Mouse (Mus musculus) cerebellum, adult 11-12 months (tissue): ENCODE measurements around the gene Topbp1.

Experiments used
- DNase-seq: peaks from one replicate; pipeline ENCODE4 v3.0.0; 2022

Topbp1 gene

DNA sequence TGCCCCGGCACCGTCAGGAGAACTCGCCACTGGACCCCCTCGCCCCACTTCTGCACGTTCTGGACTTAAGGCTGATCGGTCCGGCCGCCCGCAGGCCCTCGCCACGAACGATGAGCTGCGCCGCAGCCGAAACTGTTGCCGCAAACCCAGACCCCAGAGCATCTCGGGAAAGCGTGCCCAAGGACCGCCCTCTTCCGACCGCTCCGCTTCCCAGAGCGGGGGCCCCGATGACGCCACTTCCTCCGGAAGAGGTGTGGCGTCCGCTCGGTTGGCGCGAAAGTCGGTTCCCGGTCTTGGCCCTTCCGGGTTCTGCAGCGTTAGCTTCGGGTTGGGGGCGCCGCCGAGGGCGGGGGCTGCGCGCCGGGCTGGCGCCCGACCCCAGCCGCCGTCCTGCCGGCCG, at the start of gene Topbp1, which contains the start of gene 1300017J02Rik:
Gene Topbp1, plus strand, starts transcription at position 289 of the 400 bp plus-strand sequence.
Gene 1300017J02Rik, minus strand, starts transcription at position 156 of the 400 bp plus-strand sequence.
- peak; percentile 90 for DNase-seq

DNA sequence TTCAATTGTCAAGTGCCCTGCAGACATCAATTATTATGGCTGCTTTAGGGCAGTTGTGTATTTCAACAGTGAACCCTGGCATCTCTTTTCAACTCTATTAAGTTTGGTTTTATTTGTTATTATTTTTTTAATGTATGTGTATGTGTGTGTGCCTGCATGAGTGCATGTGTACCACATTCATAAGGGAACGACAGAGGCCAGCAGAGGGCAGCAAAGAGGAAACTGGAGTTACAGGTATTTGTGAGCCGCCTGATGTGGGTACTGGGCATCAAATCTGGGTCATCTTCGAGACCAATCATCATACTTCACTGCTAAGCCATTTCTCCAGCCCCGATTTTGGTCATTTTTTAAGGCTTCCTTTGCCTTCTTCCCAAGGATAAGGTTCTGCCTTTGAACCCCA, 39.2 kb upstream of the Topbp1 start:
- DNase-seq = no peak

DNA sequence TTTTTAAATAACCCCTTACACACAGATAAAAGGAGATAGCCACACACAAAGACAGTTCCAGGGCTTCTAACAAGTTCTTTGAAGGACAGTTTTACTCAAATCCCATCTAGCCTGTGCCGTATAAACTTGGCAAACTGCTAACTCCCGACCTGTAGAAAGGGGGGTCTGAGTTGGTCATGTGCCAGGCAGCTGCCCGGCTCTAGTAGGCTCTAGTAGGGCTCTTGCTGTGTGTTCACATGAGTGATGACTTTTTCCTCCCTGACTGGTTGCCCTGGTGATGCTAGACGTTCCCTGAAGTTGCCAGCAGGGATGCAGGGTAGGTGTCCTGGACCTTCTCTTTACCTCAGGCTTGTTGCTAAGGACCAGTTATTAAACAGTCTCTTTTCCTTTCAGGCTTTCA, 33.9 kb upstream of the Topbp1 start:
- DNase-seq = no peak

DNA sequence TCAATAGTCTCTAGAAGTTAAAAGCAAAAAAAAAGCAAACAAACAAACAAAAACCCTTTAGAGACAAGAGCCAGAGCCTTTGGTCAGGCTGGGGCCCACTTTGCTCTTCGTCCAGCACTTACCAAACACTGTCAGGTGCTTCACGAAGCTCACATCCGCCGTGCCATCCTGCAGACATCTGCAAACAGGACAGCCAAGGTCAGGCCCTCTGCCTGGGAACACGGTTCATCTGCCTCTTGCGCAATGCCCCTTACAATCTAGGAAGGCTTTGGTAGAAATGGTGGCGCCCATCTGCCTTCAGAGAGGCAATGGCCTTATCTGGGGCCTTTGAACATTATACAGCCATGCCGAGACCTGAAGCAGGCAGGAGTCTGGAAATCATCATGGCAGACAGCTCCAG, 30.2 kb upstream of the Topbp1 start:
- DNase-seq = no peak

DNA sequence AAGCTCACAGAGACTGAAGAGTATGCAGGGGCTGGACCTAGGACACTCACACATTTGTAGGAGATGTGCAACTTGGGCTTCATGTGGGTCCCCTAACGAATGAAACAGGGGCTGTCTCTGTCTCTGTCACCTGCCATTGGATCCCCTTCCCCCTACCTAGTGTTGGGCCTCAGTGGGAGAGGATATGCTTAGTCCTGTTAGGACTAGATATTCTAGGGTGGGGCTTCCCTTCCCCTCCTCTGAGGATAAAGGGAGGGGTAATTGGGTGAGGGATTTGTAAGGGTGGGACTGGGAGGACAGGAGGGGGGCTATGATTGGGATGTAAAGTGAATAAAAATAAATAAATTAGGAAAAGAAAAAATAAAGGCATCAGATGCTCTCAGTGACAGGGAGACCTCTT, 29.3 kb upstream of the Topbp1 start:
- DNase-seq = no peak

DNA sequence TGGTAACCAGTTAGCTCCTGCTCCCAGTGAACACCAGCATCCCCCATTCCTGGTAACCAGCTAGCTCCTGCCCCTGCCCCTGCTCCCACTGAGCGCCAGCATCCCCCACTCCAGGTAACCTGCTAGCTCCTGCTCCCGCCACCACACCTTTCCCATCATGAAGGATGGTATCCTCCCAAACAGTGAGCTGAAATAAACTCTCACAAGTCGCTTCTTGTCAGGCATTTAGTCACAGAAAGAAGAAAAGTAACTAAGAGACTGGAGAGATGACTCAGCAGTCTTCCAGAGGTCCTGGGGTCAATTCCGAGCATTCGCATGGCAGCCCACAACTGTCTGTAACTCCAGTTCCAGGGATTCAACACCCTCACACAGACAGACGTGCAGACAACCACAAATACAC, 28.1 kb upstream of the Topbp1 start:
- DNase-seq = no peak

DNA sequence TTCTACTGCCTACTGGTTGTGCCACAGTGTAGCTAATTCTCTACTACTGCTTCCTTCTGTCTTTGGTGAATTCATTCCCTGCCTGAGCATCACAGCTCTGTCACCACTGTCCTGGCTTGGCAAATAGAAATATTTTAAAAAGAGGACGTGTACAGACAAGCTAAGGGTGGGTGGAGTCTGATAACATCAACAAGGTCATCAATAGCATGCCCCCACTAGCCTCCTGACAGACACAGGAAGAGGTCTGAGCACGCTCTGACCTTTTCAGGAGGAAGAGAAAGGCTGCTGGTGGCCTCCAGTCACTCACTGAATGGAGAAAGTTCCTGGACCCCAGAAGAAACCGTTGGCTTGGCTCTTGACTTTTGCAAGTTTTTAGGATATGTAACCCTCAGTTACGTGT, 18.6 kb upstream of the Topbp1 start:
- DNase-seq = no peak

DNA sequence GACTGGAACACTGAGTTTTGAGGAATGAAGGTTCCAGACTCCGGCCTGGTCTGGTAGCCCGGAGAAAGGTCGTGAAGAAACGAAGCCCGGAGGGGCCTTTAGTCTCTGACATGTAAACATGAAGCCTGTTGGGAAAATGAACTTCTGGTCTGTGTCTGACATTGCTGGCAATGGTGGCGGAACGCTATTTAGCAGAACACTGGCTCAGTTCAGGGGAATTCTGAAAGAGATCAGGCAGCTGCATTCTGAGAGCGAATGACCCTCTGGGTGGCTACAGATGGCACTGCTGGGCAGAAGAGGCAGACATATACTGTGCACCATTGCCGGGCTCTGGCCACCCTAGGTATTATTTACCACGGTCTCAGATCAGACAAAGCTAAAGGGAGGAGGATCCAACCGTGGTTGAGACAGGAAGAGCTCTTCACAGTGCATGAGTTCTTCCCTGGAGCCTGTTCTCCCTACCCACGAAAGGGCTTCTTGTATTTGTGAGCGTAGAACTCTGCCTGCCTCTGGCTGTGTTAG, 18.1 kb upstream of the Topbp1 start:
- no peak for DNase-seq

DNA sequence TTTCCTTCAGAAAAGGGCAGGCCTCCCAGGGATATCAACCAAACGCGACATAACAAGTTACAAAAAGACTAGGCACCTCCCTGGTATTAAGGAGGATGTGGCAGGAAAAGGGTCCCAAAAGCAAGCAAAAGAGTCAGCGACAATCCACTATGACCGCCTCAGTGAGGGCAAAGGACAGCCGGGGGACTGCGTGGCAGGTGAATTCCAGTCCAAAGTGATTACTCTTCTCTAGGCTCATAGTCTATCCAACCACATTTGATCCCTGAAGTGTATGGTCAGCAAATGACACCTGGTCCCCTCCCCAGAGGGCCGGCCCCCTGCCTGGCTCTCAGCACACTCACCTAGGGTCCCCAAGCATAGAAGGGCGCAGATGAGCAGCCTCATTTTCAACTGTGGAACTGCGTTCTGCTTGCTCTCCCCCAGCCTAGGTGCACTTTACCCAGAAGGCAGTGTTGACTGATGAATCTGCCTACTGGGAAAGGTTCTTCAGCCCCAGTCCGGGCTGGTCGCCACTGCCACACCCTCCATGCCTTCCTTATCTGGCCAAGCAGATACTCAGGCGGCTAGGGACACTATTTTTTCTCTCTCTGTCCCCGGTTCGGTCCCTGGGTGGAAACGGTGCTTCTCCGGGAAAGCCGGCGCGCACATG, 17.1 kb upstream of the Topbp1 start:
- no peak for DNase-seq

DNA sequence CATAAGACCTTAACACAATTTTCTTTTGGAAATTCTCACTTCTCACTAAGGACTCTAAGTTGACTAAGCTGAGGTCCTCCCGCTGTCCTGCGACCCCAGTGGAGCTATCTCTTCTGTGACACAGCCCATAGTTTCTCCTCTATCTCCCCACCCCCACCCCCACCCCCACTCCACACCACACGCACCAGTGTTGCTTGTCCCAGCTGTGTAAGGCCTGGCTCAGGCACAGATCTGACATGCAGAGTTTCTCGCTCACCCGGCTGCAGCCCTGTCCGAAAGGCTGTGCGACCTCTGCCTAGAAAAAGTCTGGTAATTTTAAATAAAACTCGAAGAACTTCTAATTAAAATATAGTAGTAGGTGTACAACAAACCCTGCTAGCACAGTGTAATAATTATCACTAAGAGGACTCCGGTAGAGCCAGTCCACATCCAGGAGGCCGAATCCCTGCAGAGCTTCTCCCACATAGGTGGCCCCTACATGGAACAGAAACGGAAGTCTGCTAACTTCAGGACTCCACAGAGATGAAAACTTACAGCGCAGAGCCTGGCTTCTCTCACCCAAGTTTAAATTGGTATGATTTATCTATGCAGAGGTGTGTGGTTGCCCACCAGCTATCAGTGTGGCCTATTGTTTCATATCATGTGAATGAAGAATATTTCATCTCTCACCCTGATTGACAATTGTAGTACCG, 16.4 kb upstream of the Topbp1 start:
- no peak for DNase-seq

DNA sequence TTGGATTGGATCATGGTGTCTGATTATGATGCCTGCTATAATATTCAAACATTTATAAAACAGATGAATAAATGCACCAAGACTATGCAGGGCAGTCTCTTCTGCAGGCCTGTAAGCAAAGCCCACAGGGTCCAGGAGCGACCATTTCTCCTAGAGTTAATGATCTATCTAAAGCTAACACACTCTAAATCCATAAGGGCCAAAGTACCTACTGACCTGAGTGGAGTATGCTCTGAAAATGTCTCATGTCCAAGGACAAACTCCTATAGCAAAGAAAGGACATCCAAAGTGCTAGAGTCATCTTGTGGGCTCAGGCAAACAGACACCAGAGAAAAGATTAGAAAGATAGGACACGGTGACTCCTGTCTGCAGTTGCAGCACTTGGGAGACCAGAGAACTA, 10.5 kb upstream of the Topbp1 start:
- DNase-seq = no peak

DNA sequence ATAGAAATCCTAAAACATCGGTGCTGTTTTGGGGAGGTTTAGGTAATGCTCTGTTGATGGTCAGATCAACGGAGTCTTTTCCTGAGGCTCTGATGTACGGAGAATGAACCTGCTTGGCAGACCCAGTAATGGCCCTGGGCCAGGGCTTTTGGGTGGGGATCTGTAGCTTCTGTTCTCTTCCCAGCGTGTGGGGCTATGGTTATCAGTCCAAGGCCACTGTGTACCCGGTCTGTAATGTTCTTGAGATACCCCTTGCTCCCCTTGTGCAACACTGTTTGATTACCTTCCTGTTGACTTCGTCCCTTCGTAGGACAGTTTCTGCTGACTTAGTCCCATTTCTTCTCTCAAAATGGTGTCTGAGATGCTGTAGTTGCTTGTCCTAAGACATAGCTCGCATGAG, 3.9 kb upstream of the Topbp1 start:
- DNase-seq = no peak

DNA sequence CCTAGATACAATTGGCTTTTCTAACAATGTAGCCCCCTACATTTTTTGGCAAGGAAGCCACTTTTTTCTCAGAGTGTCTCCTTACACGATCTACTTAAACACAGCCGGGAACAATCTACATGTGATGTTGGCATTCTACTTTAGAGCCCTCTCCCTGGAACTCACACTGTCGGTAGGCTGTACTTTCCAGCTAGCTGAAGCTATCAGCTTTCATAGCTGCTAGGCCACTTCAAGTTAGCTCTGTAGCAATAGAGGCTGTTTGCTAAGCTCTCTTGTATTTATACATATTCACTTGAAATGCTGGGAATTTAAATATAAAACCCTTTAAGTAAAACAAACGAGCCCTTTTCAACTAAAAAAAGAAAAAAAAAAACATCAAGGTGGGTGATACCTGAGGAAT, 2.8 kb upstream of the Topbp1 start:
- no peak for DNase-seq

DNA sequence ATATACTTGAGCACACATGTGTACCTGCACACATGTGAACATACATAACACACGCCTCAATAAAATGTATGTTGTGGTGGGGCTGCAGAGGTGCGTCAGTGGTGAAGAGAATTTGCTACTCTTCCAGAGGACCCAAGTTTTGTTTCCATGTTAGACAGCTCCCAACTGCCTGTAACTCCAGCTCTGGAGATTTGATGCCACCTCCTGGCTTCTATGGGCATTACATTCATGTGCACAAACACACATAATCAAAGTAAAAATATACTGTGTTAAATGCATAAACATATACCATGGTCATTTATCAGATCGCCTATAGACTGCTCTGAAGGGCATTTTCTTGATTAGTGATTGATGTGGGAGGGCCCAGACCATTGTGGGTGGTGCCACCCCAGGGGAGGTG, 2.3 kb upstream of the Topbp1 start:
- DNase-seq = peak; percentile 20

DNA sequence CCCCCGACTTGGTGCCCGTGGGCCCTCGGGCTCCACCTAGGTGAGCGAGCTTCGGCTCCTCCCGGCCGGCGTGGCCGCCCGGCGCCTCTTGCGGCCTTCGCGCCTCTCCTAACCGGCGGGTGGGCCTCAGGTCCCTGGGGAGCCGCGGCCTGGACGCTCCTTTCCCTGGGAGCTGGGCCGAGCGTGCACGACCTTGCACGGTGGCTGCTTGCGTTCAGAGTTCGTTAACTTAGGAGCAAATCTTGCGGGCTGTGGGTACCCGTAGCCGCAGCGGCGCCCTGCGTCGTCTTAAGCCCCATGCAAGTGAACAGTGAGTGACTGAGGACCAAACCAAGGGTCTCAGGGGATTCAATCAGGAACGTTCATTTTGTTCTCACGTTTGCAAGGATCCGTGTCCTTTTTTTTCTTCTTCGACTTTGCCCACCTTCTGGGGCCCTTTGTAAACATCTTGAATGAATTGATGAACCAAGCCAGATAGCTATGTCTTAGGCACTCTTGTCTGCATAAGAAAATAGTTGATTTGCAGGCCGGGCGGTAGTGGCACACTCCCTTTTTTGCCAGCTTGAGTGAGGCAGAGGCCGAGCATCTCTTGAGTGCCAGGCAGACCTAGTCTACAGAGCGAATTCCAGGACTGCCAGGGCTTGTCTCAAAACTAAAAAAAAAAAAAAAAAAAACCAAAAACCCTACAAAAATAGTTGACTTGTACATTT, 472 bp downstream of the Topbp1 start:
- DNase-seq = no peak

DNA sequence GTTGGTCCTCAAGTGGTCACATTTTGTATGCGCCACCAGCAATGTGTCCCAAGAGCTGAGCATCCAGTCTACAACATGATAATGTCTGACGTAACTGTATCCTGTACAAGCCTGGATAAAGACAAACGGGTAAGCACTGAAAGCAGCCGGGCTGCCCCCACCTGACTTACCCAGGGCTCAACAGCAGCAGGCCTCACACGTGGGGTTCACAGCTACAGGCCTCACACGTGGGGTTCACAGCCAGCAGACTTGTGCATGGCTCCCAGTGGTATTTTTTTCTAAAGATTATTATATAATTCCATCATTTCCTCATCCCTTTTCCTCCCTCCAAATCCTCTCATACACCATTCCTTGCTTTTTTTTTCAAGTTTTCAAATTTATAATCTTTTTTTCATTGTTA, 4.8 kb downstream of the Topbp1 start:
- no peak for DNase-seq

DNA sequence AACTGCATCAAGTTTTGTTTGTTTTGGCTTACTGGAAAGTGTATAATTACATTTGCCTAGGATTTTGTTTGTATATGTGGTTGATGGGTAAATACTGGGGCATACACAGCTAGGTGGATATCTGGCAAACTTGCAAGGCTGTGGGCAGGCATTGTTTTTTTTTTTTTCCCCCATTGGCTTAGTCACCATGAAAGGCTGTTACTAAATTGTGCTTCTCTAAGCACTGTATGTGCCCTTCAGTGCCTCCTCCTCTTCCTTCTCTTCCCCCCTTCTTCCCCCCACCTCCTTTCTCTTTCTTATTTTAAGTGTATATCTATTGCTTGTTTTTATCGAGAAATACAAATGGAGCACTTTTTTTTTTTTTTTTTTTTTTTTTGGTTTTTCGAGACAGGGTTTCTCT, 19.7 kb downstream of the Topbp1 start:
- DNase-seq = no peak

DNA sequence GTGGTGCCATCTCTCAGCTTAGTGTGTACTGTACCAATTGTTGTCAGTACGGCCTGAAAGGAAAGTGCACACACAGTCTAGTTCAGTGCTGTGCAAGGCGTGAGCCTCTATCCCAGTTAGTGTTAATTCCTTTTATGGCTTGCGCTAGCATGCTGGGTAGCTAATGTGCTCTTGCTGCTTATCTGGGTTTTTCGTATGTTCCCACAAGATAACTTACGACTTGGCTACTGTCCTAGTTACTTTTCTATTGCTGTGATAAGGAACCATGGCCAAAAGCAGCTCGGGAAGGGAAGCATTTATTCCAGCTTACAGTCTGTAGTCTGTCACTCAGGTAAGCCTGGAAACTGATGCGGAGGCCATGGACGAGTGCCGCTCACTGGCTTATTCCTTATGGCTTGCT, 21.4 kb downstream of the Topbp1 start:
- no peak for DNase-seq

DNA sequence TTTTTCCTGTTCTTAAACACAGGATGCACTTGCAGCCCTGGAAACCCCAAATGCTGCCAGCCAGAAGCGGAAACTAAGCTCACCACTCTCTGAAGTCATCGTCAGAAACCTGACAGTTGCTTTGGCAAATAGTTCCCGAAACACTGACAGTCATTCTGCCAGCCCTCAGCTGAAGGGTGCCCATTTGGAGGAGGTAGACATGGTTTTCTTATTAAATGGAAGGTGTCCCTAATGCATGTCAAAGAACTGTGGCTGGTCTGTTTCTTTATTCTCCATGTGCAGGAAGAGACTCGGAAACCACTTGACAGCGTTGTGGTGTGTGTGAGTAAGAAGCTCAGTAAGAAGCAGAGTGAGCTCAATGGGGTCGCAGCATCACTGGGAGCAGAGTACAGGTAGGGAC, 27.6 kb downstream of the Topbp1 start:
- no peak for DNase-seq

DNA sequence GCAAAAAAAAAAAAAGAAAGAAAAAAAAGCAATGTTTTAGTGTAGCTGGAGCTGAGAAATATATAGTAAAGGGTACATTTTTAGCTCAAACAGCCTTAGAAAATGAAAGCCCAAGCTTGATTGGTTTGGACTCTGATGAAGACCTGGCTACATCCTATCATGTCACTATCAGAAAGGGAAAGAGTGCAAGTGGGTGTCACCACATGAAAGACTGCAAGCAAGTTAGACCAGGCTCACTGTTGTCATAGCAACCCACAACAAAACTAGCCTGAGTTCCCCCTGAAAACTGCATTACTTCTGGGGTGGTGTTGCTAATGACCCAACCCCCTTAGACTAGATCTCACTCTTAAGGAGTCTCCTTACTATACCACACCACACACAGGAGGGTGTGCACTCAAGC, 31.9 kb downstream of the Topbp1 start:
- DNase-seq = no peak

DNA sequence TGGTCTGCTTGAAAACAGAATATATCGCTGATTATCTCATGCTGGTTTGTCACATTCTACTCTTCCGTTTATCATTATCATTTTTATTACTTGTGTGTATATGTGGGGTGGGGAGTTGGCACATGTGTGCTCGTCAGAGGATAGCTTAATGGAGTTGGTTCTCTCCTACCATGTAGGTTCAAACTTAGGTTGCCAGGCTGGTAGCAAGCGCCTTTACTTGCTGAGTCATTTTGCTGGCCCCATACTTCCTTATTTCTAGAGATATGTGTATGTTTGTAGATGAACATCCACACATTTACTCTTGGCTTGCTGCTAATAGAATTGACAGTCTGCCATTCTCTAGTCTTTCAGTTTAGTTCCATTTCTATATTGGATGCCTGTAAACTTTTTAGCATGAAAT, 42.0 kb downstream of the Topbp1 start:
- no peak for DNase-seq

DNA sequence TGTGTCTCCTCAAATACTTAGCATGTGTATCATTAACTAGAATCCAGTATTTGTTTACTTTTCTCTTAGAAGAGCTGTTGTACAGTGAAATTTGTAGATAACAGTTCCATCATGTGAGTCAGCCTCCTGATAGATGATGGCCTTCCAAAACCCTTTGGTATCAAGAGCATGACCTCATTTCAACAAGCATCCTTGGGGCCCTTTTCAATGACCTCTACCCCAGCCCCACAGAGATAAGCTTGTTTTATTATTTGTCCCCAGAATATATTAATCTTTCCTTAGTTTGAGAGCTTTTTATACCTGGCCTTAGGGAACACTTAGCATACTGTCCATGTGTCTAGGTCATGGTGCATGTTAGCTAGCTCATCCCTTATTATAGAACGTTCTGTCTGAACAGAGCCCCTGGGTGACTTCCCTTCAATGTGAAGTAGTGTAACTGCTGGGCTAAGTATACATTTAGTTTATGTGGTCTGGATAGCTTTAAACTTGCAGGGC, 43.0 kb downstream of the Topbp1 start:
- DNase-seq = no peak

DNA sequence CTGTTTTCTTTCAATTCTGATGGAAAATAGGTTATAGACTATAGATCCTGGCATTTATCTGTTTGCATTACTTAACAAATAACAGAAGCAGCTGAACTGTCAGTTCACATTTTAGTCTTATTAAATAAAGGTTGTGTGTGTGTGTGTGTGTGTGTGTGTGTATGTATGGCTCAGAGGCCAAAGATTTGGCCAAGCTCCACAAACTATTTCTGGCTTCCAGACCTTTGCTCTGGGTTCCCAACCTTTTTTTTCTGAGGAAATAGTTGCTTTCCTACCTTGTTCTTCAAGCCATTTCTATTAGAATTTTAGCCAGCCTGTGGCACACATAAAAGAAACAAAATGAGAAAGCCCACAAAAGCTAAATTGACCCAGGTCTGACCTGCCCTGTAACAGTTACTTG, 43.8 kb downstream of the Topbp1 start:
- no peak for DNase-seq
